Mouse (Mus musculus) E14TG2a.4 (cell line): ENCODE measurements around the gene Chmp3.

Experiments
- CTCF ChIP-seq: conservative IDR thresholded peaks from 2 replicates; pipeline ENCODE4 v1.5.1; 2014; ENCODE audit warnings: low read length
- POU5F1 ChIP-seq: IDR thresholded peaks from 2 replicates; pipeline ENCODE4 v1.6.1; 2014; ENCODE audit warnings: low read length, borderline replicate concordance

- TF ChIP-seq CTCF (no peak), POU5F1 (no peak)
These were observed 25.0 kb downstream of the Chmp3 start for GRCm38 (mm10) chr6:71568616-71569015.
